Mouse (Mus musculus) ES-E14 (cell line): Measurements from ENCODE around the gene S100a2. TPM values are rescaled to one million over a fixed set of nuclear protein-coding genes. Genes with fewer than 3 reads are reported as not detected.

Experiments used
- DNase-seq: peaks from one replicate; pipeline ENCODE4 v3.0.0-alpha.2; 2013; ENCODE audit warnings: low read depth, low spot score
- H3K27ac ChIP-seq: 2 replicates; pipeline ENCODE4 v1.5.1; 2012; ENCODE audit warnings: low read depth, mild to moderate bottlenecking, low read length, moderate library complexity, mixed read lengths; ENCODE audit not compliant: poor library complexity, insufficient read depth, severe bottlenecking
- H3K36me3 ChIP-seq: 2 replicates; pipeline ENCODE4 v1.6.1; 2012; ENCODE audit warnings: mild to moderate bottlenecking, low read length, moderate library complexity, mixed read lengths; ENCODE audit not compliant: control insufficient read depth, poor library complexity, insufficient read depth, severe bottlenecking
- H3K4me1 ChIP-seq, 2 experiments: fragments of 150-350 bp in 1 of 2; sonication (generic) in 1 of 2; 2 replicates each; pipeline ENCODE4 v1.6.1; 2012; ENCODE audit warnings: low read length in 2 of 2, mild to moderate bottlenecking in 1 of 2, mixed read lengths in 1 of 2; ENCODE audit not compliant: control insufficient read depth in 2 of 2, insufficient read depth in 2 of 2, poor library complexity in 1 of 2
- H3K4me3 ChIP-seq, 2 experiments: fragments of 150-350 bp in 1 of 2; sonication (generic) in 1 of 2; 2 replicates each; pipeline ENCODE4 v1.5.1; 2012; ENCODE audit warnings: low read length in 2 of 2, low read depth in 1 of 2, mild to moderate bottlenecking in 1 of 2, mixed read lengths in 1 of 2; ENCODE audit not compliant: insufficient read depth in 1 of 2, poor library complexity in 1 of 2, severe bottlenecking in 1 of 2
- H3K9ac ChIP-seq: 2 replicates; pipeline ENCODE4 v1.6.1; 2012; ENCODE audit warnings: low read depth, mild to moderate bottlenecking, low read length, mixed read lengths; ENCODE audit not compliant: poor library complexity, insufficient read depth, severe bottlenecking
- H3K9me3 ChIP-seq: fragments of 150-350 bp; sonication (generic); 2 replicates; pipeline ENCODE4 v1.6.1; 2012; ENCODE audit warnings: low read depth, mild to moderate bottlenecking, low read length; ENCODE audit not compliant: control insufficient read depth, insufficient read depth
- CHD2 ChIP-seq: IDR thresholded peaks from 2 replicates; pipeline ENCODE4 v1.6.1; 2014; ENCODE audit warnings: mild to moderate bottlenecking, low read depth, low read length, inconsistent platforms
- HCFC1 ChIP-seq: IDR thresholded peaks from 2 replicates; pipeline ENCODE4 v1.6.1; 2012; ENCODE audit warnings: low read length, inconsistent platforms, borderline replicate concordance; ENCODE audit not compliant: insufficient read depth
- MAFK ChIP-seq: IDR thresholded peaks from 2 replicates; pipeline ENCODE4 v1.6.1; 2014; ENCODE audit warnings: mild to moderate bottlenecking, low read depth, low read length, inconsistent platforms; ENCODE audit not compliant: insufficient read depth
- ZC3H11A ChIP-seq: IDR thresholded peaks from 2 replicates; pipeline ENCODE4 v1.6.1; 2012; ENCODE audit warnings: low read depth, mild to moderate bottlenecking, inconsistent platforms, low read length, borderline replicate concordance
- ZNF384 ChIP-seq: IDR thresholded peaks from 2 replicates; pipeline ENCODE4 v1.6.1; 2012; ENCODE audit warnings: low read depth, low read length, inconsistent platforms
- in situ Hi-C, 2 experiments: fragments of 600-800 bp; cut with MboI; formaldehyde crosslinking; loops; one replicate each; pipeline ENCODE4 v1.15.1; 2025; ENCODE audit warnings: low sequenced_read_pairs in 2 of 2, inconsistent platforms in 1 of 2; ENCODE audit not compliant: unreplicated experiment in 2 of 2
- total RNA-seq: library from RNA; depleted of rRNA; stranded (reverse); fragments of 300-350 nt; gene quantifications from 2 replicates; pipeline ENCODE4 v1.2.3, GENCODE M21; 2012

S100a2 gene
- total RNA-seq, 1 experiment = not detected

DNA sequence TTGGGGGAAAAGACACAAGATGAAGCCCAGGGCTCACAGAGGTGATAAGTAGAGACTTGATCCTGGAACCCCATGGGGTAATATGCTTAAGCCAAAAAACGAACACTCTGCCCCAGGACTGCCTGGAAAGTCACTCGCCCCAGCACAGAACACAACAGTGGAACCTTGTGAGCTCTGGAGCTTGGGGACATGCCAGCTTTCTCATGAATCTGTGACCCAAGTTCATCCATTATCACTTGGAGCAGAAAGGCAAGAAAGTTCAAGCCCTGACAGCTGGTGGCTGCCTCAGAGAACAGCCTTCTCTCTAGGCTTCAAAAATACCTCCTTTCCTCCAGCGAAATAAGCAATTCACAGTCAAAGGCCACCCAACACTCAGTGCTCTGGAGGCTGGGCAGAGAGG is 9.4 kb downstream of the S100a2 start:
- DNase-seq = no peak
- no peaks in the 10 kb centered on the region for H3K4me1 ChIP-seq
- in situ Hi-C loops = no loop called here
- no peaks in the 10 kb centered on the region for H3K9me3 ChIP-seq
- no peak overlapping the region for H3K4me3 ChIP-seq
- H3K9ac ChIP-seq = no peak overlapping the region
- no peaks in the 10 kb centered on the region for H3K36me3 ChIP-seq
- TF ChIP-seq HCFC1 (no peak), MAFK (no peak), ZNF384 (no peak), CHD2 (no peak), ZC3H11A (no peak)
- no peak overlapping the region for H3K27ac ChIP-seq

DNA sequence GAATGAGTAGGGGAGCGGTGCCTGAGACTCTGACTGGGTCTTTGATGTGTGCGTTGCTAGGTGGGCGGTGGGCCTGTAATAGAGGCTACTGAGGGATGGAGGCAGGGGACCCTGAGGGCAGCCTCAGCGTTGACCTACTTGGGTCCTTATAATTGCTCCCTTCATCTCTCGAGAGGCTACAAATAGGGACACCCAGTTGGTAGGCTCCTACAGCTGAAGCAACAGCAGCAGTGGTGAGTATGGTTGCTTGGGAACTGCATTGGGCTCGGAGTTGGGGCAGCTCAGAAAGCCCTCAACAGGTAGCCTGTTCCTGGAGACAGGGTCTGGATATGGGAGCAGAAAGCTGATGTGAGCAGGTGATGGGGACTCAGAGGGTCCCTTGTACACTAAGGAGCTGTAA is 10.0 kb downstream of the S100a2 start:
- Histone ChIP-seq H3K9ac (no peak overlapping the region), H3K4me3 (no peak overlapping the region), H3K27ac (no peak overlapping the region), H3K4me1 (no peaks in the 10 kb centered on the region), H3K9me3 (no peaks in the 10 kb centered on the region), H3K36me3 (no peaks in the 10 kb centered on the region)
- TF ChIP-seq ZC3H11A = no peak
- TF ChIP-seq HCFC1 = no peak
- no peak for TF ChIP-seq MAFK
- TF ChIP-seq CHD2 = no peak
- TF ChIP-seq ZNF384 = no peak
- in situ Hi-C loops = no loop called here
- DNase-seq = no peak

DNA sequence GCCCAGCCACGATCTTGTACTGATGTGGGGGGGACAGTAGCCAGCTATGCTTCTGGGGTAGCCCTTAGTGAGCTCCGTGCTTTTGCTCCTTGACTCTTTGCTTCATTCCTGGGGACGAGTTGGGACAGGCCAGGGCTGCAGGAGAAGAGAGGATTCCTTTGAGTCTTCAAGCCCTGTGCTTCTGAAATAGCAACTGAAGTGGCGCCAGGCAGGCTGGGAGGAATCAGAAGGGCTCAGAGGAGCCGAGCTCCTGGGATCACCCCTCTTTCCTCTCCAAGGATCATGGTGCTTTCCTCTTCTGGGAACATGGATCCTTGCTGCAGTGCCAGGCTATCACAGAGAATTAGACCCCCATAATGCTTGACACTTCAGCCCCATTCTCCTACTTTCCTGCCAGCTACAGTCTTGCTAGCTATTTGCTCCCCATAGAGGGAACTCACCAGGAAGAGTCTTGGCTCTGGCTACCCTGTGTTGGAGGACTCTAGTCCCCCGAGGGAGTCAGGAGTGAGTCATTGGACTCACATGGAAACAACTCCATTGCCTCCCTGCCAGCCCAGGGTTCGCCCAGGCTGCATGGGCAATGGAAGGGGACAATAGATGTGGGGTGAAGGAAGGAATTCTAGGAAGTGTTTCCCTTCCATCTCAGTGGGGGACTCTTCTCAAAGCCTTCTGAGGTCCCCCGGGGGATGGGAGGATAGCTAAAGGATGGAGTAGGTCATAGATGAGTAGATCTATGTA is 10.6 kb downstream of the S100a2 start:
- Histone ChIP-seq H3K36me3 (no peaks in the 10 kb centered on the region), H3K9me3 (no peaks in the 10 kb centered on the region), H3K27ac (no peak overlapping the region), H3K9ac (no peak overlapping the region), H3K4me1 (no peaks in the 10 kb centered on the region), H3K4me3 (no peak overlapping the region)
- no peak for DNase-seq
- TF ChIP-seq MAFK (no peak), CHD2 (no peak), ZC3H11A (no peak), HCFC1 (no peak), ZNF384 (no peak)
- in situ Hi-C loops = no loop called here

DNA sequence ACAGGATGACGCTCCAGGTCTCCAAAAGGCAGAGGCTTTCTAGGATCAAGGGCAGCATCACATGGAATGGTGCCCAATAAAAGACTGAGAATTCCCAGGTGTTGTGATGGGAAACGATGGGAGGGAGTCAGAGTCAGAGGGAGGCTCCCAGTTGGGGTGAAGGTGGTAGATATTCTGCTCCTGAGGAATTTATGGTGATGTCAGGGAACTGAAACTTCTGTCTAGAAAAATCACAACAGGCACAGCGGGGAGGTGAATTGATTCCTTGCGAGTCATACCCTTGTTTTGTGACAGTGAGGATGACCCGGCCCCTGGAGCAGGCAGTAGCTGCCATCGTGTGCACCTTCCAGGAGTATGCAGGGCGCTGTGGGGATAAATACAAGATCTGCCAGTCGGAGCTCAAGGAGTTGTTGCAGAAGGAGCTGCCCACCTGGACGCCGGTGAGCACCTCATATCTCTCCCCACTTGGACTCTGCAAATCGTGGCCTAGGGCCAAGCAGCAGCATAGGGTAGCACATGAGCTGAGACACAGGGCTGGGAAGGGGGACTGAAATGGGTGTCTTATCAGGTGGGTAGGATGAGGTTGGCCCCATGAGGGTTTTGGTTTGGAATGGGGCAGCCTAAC is 11.6 kb downstream of the S100a2 start, which contains the start of gene Gm42674:
TSS of gene Gm42674 (plus strand) at position 419 of the 625 bp plus-strand sequence.
- H3K9ac ChIP-seq = no peak within 1 kb of the TSS
- no peaks in the 10 kb centered on the region for H3K36me3 ChIP-seq
- no peak within 1 kb of the TSS for H3K27ac ChIP-seq
- no peaks in the 10 kb centered on the region for H3K9me3 ChIP-seq
- TF ChIP-seq ZC3H11A = no peak
- TF ChIP-seq CHD2 = no peak
- TF ChIP-seq MAFK = no peak
- TF ChIP-seq ZNF384 = no peak
- TF ChIP-seq HCFC1 = no peak
- H3K4me3 ChIP-seq = no peak within 1 kb of the TSS
- in situ Hi-C loops = no loop called here
- no peaks in the 10 kb centered on the region for H3K4me1 ChIP-seq
- no peak for DNase-seq

DNA sequence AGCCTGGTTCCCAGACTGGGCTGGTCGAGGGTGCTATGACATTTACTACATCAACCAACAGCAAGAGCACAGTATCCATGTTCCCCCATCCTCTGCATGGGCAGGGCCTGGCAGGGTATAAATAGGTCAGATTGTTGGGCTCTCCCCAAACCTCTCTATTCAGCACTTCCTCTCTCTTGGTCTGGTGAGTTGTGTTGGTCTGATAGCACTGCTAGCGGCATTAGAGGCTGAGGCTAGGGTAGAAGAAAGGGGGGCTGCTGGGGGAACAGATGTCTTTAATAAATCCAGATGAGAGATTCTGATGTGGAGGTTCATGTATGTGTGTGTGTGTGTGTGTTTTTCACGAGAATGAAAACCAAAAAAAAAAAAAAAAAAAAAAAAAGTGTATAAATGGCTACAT is 13.6 kb downstream of the S100a2 start, which contains the start of gene S100a4:
TSS of gene S100a4 (plus strand) at position 149 of the 400 bp plus-strand sequence.
- no peak within 1 kb of the TSS for H3K27ac ChIP-seq
- no peak for DNase-seq
- TF ChIP-seq CHD2 (no peak), MAFK (no peak), ZC3H11A (no peak), HCFC1 (no peak), ZNF384 (no peak)
- no peaks in the 10 kb centered on the region for H3K9me3 ChIP-seq
- no peaks in the 10 kb centered on the region for H3K36me3 ChIP-seq
- H3K4me1 ChIP-seq = no peaks in the 10 kb centered on the region
- no peak within 1 kb of the TSS for H3K9ac ChIP-seq
- H3K4me3 ChIP-seq = no peak within 1 kb of the TSS
- in situ Hi-C loops = no loop called here
